Mouse (Mus musculus): ENCODE measurements at regions not wholly inside any gene's neighbourhood (a gene's known extent, or its start where the extent isn't known, plus 50 kb on each side); places are given as distances from the start of the nearest gene placed in this dataset.

DNA sequence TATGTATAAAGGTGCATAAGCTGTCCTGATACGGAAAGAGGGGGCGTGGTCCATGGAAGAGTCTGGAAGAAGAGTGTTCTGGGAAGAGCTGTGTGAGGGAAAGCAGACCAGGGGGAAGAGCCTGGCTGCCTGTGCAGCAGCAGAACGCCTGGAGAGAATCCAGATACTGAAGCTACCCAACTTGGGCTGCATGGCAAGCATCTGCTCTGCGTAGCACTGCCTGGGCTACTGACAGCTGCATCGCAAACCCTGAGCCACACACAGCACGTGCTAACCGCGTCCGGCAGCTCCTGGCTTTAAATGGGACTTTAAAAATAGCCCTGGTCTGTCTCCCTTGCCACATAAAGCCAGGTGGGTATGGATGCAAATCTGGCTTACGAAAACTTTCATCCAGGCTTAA is 78.9 kb downstream of the Spata19 start:
- Histone ChIP-seq H3K79me3 (ENCODE audit: low read depth) (no peaks in the 10 kb centered on the region), H3K79me2 (ENCODE audit: control insufficient read depth, insufficient read depth) (no peaks in the 10 kb centered on the region), H3K27me3 (ENCODE audit: control insufficient read depth, insufficient read depth, insufficient read length) (no peaks in the 10 kb centered on the region), H3ac (ENCODE audit: control insufficient read depth, insufficient read length, low read depth) (no peak overlapping the region), H3K36me3 (ENCODE audit: control insufficient read depth, insufficient read depth) (no peaks in the 10 kb centered on the region), H3K4me3 (ENCODE audit: insufficient read depth, poor library complexity, severe bottlenecking) (no peak overlapping the region)
- TF ChIP-seq CTCF (IDR thresholded peaks at IDR 0.05; ENCODE audit: control insufficient read depth, insufficient read depth, insufficient read length) (no peak), MYOD1 (IDR thresholded peaks at IDR 0.05; ENCODE audit: control insufficient read depth, insufficient read length, low read depth) (no peak), MYOG (IDR thresholded peaks at IDR 0.05; ENCODE audit: control insufficient read depth, extremely low read depth, insufficient read length) (no peak), FOSL1 (IDR thresholded peaks at IDR 0.05; ENCODE audit: insufficient read depth, low read length, poor library complexity, severe bottlenecking) (no peak), MAX (IDR thresholded peaks at IDR 0.05) (no peak), CEBPB (IDR thresholded peaks at IDR 0.05; ENCODE audit: low read depth) (no peak), USF1 (IDR thresholded peaks at IDR 0.05; ENCODE audit: low read depth) (no peak)

DNA sequence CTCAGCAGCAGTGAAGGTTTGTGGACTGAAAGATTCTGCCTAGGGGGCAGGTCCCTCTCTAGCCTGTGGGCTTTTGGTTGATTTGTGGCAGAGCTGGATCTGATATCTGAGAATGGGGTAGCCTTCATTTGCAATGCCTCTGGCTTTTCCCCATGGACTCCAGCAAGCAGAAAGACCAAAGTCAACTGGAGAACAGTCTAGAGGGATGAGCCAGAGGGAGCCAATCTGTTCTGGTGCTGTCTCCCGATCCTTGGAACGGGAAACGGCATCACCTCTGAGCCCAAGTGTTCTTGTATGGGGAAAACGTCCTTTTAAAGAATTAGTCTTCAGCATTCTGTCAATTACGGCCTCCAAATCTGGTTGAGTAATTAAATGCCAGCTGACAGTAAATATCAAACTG is 80.0 kb downstream of the Spata19 start:
- Histone ChIP-seq H3K4me3 (ENCODE audit: insufficient read depth, poor library complexity, severe bottlenecking) (no peak overlapping the region), H3ac (ENCODE audit: control insufficient read depth, insufficient read length, low read depth) (no peak overlapping the region), H3K79me3 (ENCODE audit: low read depth) (no peaks in the 10 kb centered on the region), H3K79me2 (ENCODE audit: control insufficient read depth, insufficient read depth) (no peaks in the 10 kb centered on the region), H3K27me3 (ENCODE audit: control insufficient read depth, insufficient read depth, insufficient read length) (no peaks in the 10 kb centered on the region), H3K36me3 (ENCODE audit: control insufficient read depth, insufficient read depth) (no peaks in the 10 kb centered on the region)
- TF ChIP-seq MAX (IDR thresholded peaks at IDR 0.05): no peak
- no peak for TF ChIP-seq CEBPB (IDR thresholded peaks at IDR 0.05; ENCODE audit: low read depth)
- no peak for TF ChIP-seq FOSL1 (IDR thresholded peaks at IDR 0.05; ENCODE audit: insufficient read depth, low read length, poor library complexity, severe bottlenecking)
- no peak for TF ChIP-seq USF1 (IDR thresholded peaks at IDR 0.05; ENCODE audit: low read depth)
- no peak for TF ChIP-seq MYOG (IDR thresholded peaks at IDR 0.05; ENCODE audit: control insufficient read depth, extremely low read depth, insufficient read length)
- no peak for TF ChIP-seq CTCF (IDR thresholded peaks at IDR 0.05; ENCODE audit: control insufficient read depth, insufficient read depth, insufficient read length)
- TF ChIP-seq MYOD1 (IDR thresholded peaks at IDR 0.05; ENCODE audit: control insufficient read depth, insufficient read length, low read depth): no peak

DNA sequence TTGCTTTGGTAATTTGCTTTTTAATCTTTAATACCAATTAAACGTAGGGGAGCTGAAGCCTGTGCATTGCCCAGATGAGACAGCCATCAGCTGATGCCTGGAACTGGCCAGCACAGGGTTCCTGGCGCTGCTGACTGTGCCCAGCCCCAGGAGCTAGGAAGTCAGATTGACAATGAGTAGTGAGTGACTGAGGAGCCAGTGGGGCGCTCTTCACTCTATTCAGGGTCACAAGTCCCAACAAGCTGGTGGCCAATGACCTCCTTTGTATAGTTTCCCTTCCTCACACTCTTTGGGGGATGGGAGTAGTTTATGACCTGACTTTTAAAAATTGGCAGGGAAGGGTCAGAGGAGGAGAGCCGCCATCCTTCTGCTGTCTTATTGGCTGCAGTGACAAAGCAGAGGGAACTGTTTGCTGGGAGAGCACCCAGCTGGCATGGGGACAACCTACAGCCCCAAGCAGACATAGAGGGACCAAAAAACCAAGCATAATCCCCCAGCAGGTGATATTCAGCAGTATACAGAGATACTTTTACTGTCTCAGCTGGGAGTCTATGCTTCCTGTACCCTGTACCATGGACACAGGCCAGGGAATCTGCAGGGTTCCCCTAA is 80.6 kb downstream of the Spata19 start:
- Histone ChIP-seq H3K79me3 (ENCODE audit: low read depth) (no peaks in the 10 kb centered on the region), H3K36me3 (ENCODE audit: control insufficient read depth, insufficient read depth) (no peaks in the 10 kb centered on the region), H3K27me3 (ENCODE audit: control insufficient read depth, insufficient read depth, insufficient read length) (no peaks in the 10 kb centered on the region), H3K79me2 (ENCODE audit: control insufficient read depth, insufficient read depth) (no peaks in the 10 kb centered on the region), H3ac (ENCODE audit: control insufficient read depth, insufficient read length, low read depth) (no peak overlapping the region), H3K4me3 (ENCODE audit: insufficient read depth, poor library complexity, severe bottlenecking) (no peak overlapping the region)
- TF ChIP-seq MYOD1 (IDR thresholded peaks at IDR 0.05; ENCODE audit: control insufficient read depth, insufficient read length, low read depth) (no peak), FOSL1 (IDR thresholded peaks at IDR 0.05; ENCODE audit: insufficient read depth, low read length, poor library complexity, severe bottlenecking) (no peak), CEBPB (IDR thresholded peaks at IDR 0.05; ENCODE audit: low read depth) (no peak), CTCF (IDR thresholded peaks at IDR 0.05; ENCODE audit: control insufficient read depth, insufficient read depth, insufficient read length) (no peak), USF1 (IDR thresholded peaks at IDR 0.05; ENCODE audit: low read depth) (no peak), MYOG (IDR thresholded peaks at IDR 0.05; ENCODE audit: control insufficient read depth, extremely low read depth, insufficient read length) (no peak)

DNA sequence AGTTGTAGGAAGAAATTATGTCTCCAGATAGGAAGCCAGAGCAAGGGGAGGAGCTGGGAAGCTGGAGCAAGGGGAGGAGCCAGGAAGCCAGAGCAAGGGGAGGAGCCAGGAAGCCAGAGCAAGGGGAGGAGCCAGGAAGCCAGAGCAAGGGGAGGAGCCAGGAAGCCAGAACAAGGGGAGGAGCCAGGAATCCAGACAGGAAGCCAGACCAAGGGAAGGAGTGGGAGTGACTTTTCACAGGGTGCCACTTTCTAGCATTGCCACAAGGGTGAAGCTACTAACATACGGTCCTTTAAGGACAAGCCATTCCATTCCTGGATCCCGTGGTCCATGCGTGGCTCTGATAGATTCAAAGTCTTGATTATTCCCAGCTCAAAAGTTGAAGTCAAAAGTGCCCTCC is 81.7 kb downstream of the Spata19 start:
- no peak overlapping the region for H3ac ChIP-seq (ENCODE audit: control insufficient read depth, insufficient read length, low read depth)
- no peaks in the 10 kb centered on the region for H3K79me3 ChIP-seq (ENCODE audit: low read depth)
- TF ChIP-seq MYOD1 (IDR thresholded peaks at IDR 0.05; ENCODE audit: control insufficient read depth, insufficient read length, low read depth) (no peak), FOSL1 (IDR thresholded peaks at IDR 0.05; ENCODE audit: insufficient read depth, low read length, poor library complexity, severe bottlenecking) (no peak), USF1 (IDR thresholded peaks at IDR 0.05; ENCODE audit: low read depth) (no peak)
- no peak overlapping the region for H3K4me3 ChIP-seq (ENCODE audit: insufficient read depth, poor library complexity, severe bottlenecking)
- H3K27me3 ChIP-seq (ENCODE audit: control insufficient read depth, insufficient read depth, insufficient read length): no peaks in the 10 kb centered on the region
- no peaks in the 10 kb centered on the region for H3K79me2 ChIP-seq (ENCODE audit: control insufficient read depth, insufficient read depth)
- no peaks in the 10 kb centered on the region for H3K36me3 ChIP-seq (ENCODE audit: control insufficient read depth, insufficient read depth)

DNA sequence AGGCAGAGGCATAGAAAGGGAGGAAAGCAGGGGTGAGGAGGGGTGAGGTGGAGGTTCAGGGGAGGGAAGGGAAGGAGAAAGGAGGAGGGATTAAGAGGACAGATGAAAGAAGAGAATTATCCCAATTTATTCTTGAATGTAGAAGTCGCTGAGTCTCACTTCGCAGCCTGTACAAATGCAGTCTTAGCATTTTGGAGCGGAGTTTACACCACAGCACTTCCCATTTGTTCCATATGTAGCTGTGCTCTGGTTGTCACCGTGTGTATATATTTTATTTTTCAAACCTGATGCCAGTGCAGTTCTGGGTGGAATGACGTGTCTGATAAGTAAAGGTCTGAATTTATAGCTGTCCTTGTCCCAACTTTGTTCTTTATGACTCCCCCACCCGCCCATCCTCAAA is 105.2 kb downstream of the Spata19 start:
- Histone ChIP-seq H3K4me3 (ENCODE audit: insufficient read depth, poor library complexity, severe bottlenecking) (no peak overlapping the region), H3K79me3 (ENCODE audit: low read depth) (no peaks in the 10 kb centered on the region), H3K27me3 (ENCODE audit: control insufficient read depth, insufficient read depth, insufficient read length) (no peaks in the 10 kb centered on the region), H3K79me2 (ENCODE audit: control insufficient read depth, insufficient read depth) (no peaks in the 10 kb centered on the region), H3K36me3 (ENCODE audit: control insufficient read depth, insufficient read depth) (no peaks in the 10 kb centered on the region), H3ac (ENCODE audit: control insufficient read depth, insufficient read length, low read depth) (no peak overlapping the region)
- TF ChIP-seq CTCF (IDR thresholded peaks at IDR 0.05; ENCODE audit: control insufficient read depth, insufficient read depth, insufficient read length) (no peak), USF1 (IDR thresholded peaks at IDR 0.05; ENCODE audit: low read depth) (no peak), MAX (IDR thresholded peaks at IDR 0.05) (no peak), FOSL1 (IDR thresholded peaks at IDR 0.05; ENCODE audit: insufficient read depth, low read length, poor library complexity, severe bottlenecking) (no peak), MYOG (IDR thresholded peaks at IDR 0.05; ENCODE audit: control insufficient read depth, extremely low read depth, insufficient read length) (no peak), CEBPB (IDR thresholded peaks at IDR 0.05; ENCODE audit: low read depth) (no peak), MYOD1 (IDR thresholded peaks at IDR 0.05; ENCODE audit: control insufficient read depth, insufficient read length, low read depth) (no peak)

DNA sequence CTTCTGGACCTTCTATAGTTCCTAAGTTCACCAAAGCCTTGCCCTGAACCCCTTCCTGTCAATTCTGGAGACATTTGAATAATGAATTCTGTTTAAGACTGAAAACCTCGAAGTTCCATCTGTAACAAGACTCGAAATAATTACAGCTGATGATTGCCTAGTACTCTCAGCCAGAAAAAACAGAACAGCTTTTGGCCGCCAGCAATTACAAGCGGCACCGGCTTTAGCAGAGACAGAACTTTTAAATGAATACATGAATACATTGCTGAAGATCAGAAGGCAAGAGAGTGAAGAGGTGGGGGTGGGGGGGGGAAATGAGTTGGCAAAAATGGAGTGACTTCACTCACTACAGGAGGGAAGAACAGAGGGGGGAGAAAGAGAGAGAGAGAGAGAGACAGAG is 112.6 kb downstream of the Spata19 start:
- Histone ChIP-seq H3K27me3 (ENCODE audit: control insufficient read depth, insufficient read depth, insufficient read length) (no peaks in the 10 kb centered on the region), H3K36me3 (ENCODE audit: control insufficient read depth, insufficient read depth) (no peaks in the 10 kb centered on the region), H3K79me2 (ENCODE audit: control insufficient read depth, insufficient read depth) (no peaks in the 10 kb centered on the region), H3ac (ENCODE audit: control insufficient read depth, insufficient read length, low read depth) (no peak overlapping the region), H3K4me3 (ENCODE audit: insufficient read depth, poor library complexity, severe bottlenecking) (no peak overlapping the region), H3K79me3 (ENCODE audit: low read depth) (no peaks in the 10 kb centered on the region)
- TF ChIP-seq MYOD1 (IDR thresholded peaks at IDR 0.05; ENCODE audit: control insufficient read depth, insufficient read length, low read depth) (no peak), CEBPB (IDR thresholded peaks at IDR 0.05; ENCODE audit: low read depth) (no peak), FOSL1 (IDR thresholded peaks at IDR 0.05; ENCODE audit: insufficient read depth, low read length, poor library complexity, severe bottlenecking) (no peak)
